Mouse (Mus musculus) left cerebral cortex, postnatal 36 days (tissue): ENCODE results near the gene Bnipl. TPM values are rescaled to one million over a fixed set of nuclear protein-coding genes. Genes with fewer than 3 reads are reported as not detected.

ENCODE experiments used
- DNase-seq, 2 experiments: peaks; one replicate each; pipeline ENCODE4 v3.0.0; 2021 to 2022; ENCODE audit warnings: low spot score in 2 of 2, mixed read lengths in 1 of 2
- intact Hi-C: fragments of 180-260 bp; cut with DNase I; formaldehyde crosslinking; loops from one replicate; pipeline ENCODE4 v1.15.1; 2025
- total RNA-seq, 2 experiments: library from RNA; stranded (reverse); gene quantifications; 2 replicates each; pipeline ENCODE4 v1.2.3; 2021

Gene Bnipl
- total RNA-seq, 2 experiments from 2014 or later = 0.39 to 0.86 TPM

- intact Hi-C loops = no loop called here
- no peak for DNase-seq
These were observed 9.5 kb downstream of the Bnipl start, which contains the start of gene Gm128 for GRCm38 (mm10) chr3:95241498-95241897. Gm128 (minus strand) TSS chr3:95241598.

- intact Hi-C loops = no loop called here
- DNase-seq = no peak
These were observed 10.1 kb downstream of the Bnipl start for GRCm38 (mm10) chr3:95240900-95241299.

DNA sequence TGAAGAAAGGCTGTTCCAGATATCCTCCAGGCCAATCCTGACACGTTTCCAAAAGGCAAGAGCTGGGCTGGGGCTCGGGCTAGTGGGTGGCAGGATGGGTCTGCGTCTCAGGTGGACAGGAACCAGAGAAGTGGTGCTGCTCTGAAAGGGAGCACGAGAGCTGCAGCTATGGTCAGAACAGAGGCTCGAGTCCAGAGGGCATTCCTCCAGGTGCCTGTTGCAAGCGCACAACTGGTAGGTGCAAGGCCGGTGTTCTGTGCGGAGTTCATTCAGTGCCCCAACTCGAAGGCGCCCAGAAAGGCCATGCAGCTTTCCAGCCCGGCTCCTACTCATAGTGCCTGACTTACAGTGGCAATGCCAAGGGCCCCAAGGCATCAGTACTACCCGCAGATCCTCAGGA lies 11.0 kb downstream of the Bnipl start:
- no peak for DNase-seq
- intact Hi-C loops = no loop called here

DNA sequence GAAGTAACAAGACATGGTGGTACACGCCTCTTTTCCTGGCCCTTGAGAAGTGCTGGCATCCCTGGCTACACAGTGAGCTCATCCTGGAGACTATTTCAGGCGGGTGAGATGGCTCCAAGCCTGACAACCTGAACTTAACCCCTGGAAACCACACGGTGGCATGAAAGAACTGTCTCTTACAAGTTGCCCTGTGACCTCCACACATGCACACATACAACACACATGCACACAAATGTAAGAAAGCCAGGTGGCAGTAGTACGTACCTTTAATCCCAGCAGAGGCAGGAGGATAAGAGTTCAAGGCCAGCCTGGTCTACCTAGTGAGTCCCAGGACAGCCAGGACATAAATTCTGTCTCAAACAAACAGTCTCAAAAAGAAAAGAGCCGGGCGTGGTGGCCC lies 12.0 kb downstream of the Bnipl start:
- no peak for DNase-seq
- intact Hi-C loops = no loop called here

DNA sequence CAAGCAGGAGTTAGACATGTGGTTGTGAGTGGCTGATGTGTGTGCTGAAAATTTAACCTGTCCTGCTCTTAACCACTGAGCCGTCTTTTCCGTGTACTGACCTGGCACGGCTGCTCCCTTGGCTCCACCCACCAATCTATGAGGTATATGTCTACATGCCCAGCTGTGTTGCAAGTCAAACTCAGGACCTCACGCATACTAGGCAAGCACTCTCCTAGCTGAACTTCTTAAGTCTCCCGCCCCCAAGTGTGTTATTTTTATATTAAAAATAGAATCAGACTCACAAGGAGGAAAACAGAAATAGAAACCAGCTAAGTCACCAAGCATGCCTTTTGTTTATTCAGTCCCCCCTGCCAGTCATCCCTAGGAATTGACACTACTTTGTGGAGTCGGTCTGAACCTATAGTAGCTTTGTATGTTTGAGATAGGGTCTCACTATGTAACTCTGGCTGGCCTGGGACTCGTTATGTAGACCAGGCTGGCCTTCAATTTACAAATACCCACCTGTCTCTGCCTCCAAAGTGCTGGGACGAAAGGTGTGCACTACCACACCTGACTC lies 13.4 kb downstream of the Bnipl start:
- no peak for DNase-seq
- intact Hi-C loops = no loop called here

DNA sequence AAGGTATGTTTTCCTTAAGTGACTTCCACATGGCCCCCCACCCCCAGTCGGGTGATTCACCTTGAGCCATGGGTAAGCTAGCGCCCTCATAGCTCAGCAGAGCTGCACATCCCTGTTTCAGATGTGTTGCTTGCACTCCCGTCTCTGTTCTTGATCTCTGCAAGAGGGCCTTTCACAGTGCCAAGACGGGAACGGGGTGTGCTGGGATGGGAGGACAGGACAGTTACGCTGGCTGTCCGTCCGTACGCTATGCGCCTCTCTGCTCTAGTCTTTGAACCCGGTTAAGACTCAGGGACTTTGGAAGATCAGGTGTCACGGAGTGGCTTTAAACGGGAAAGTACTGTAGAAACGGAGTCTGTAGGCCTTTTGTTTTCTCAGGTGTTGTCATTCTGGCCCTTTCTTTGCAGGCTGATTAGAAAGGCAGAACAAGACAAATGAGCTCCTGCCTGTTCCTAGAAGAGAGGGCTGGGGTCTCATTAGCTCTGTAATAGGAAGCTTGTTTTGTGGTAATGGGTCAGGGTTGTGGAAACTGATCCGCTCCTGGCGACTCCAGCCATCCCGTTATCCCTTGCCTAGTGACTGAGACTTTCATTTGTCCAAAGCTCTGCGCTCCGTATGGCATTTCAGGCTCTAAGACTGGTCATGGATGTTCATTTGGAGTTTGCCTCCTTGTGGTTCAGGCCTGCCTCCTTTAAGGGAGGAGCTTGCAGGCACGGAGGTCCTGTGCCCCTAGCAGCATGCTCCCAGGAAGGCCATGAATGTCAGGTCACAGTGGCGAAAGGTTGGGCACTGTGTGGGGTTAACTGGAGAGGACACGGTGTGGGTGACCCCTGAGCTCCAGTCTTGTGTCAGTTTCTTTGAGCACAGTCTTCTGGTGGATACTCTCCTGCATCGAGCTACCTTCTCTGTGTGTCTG lies 15.3 kb downstream of the Bnipl start:
- intact Hi-C loops = no loop called here
- no peak for DNase-seq

- no peak for DNase-seq
- intact Hi-C loops = no loop called here
These were observed 17.6 kb downstream of the Bnipl start for GRCm38 (mm10) chr3:95233303-95233980.

GRCm38 (mm10) chr3:95232771-95233170 lies 18.2 kb downstream of the Bnipl start:
- no peak for DNase-seq
- intact Hi-C loops = no loop called here

GRCm38 (mm10) chr3:95231298-95232221 lies 19.4 kb downstream of the Bnipl start, which contains the start of gene Mllt11:
Mllt11 (minus strand) TSS chr3:95232171.
- DNase-seq = no peak
- intact Hi-C loops = no loop called here

DNA sequence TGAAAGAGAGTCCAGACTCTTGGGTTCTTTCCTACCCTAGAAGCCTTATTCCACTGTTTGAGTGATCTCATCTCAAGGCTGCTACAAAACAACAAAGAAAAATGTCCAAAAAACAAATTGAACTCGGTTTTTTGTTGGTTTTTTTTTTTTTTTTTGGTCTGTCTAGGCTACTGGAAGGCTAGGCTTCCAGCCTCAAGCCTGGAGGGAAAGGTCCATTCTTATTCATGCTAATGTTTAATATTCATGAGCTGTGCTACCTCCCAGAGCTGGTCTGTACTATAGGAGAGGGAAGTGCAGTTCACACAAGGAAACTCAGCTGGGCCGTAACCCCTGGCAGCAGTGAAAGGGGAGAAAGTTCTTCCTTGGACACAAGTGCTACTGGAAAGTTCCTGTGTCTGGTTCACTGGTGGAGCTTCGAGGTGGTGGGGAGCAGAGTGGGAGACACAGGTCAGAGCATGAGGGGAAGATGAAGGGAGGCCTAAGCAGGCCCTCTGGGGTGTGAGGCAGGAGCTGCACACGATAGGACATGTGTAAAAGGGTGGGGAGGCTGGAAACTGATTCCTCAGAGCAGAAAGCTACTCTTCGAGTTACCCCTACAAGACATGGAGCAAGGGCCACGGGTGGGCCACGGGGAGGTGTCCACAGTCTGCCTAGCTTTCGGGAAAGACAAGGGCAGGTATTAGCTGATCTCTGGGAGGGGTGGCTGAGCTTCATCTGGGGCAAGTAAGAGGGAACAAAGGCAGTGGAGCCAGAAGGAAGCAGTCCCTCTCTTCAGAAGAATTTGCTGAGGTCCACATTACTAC lies 20.3 kb downstream of the Bnipl start:
- intact Hi-C loops = loop anchor here (1.0 kb wide), 1 partner anchor 13 kb away; the partner anchor contains the start of gene Gabpb2
- no peak for DNase-seq

DNA sequence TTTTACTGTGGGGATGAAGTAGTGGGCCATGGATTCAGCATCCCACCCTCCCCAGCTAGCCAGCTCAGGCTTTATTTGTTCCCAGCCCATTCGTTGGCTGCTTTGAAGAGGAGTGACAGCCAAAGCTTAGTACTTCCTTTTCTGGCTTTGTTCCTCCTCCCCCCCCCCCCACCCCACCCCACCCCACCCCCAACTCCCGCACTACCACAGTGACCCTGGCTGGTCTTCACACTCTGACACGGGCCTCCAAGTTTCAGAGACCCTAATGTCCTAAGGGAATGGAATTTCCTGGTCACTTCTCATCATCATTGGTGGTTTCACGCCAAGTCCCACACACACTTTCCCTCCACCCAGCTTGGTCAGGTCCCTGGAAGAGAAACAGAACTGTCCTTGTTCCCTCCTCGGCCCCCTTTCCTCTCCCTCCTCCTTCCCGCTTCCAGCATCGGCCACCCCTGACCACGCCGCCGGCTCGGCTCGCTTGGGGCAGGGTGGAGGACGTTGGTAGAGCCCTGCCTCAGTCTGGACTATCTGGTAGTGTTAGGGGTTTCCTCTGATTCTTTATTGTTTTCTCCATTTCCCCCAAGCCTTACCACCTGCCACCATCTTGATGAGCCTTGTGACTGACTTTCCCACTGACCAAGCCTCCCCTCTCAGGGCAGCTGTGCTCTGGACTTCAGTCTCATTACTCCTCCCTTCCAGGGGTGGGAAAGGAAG lies 21.1 kb downstream of the Bnipl start:
- intact Hi-C loops = loop anchor here (1.0 to 2.0 kb wide), 2 partner anchors 13 to 53 kb away; partner anchors contain the start of genes Gabpb2 and Prune1
- DNase-seq = peak; percentile 44 to 54

DNA sequence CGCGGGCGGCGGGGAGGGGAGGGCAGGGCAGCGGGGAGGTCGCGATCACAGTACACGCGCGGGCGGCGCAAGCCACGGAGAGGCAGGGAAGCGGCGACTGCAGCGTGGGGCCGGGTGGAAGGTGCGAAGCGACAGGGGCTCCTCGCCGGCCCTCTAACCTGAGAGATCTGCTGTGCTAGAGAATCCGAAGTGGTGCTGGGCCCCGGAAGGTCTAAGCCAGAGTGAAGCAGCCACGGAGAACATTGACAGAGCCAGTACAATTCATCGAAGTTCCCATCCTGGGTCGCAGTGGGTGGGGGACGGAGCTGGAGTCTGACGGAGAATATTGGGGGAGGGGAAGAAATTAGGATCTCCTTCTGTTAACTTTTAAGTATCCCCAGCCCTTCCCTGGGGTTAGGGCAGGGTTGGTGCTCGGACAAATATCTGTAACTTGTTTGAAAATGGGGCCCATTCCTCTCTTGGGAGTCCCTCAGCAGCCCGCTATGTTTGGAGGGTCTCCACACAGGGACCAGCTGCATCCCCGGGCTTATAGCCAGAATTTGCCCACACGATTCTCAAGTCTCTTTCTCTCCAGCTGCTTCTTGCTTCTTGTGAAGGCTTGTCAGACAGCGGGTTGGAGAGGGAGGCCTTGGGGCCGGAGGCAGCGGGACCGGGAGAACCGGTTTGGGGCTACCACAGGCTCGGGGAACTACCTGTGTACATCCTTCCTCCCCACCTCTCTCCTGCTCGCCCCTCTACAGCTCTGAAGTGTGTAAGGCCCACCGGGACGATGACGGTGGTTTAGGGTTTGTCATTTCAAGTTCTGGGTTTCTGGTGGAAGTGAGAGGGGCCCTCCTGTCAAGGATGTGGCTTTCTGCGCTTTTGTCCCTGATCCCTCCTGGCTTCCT lies 21.9 kb downstream of the Bnipl start:
- peak; percentile 63 to 67 for DNase-seq
- intact Hi-C loops = loop anchor here (2.0 kb wide), 1 partner anchor 54 kb away; the partner anchor contains the start of gene Prune1

DNA sequence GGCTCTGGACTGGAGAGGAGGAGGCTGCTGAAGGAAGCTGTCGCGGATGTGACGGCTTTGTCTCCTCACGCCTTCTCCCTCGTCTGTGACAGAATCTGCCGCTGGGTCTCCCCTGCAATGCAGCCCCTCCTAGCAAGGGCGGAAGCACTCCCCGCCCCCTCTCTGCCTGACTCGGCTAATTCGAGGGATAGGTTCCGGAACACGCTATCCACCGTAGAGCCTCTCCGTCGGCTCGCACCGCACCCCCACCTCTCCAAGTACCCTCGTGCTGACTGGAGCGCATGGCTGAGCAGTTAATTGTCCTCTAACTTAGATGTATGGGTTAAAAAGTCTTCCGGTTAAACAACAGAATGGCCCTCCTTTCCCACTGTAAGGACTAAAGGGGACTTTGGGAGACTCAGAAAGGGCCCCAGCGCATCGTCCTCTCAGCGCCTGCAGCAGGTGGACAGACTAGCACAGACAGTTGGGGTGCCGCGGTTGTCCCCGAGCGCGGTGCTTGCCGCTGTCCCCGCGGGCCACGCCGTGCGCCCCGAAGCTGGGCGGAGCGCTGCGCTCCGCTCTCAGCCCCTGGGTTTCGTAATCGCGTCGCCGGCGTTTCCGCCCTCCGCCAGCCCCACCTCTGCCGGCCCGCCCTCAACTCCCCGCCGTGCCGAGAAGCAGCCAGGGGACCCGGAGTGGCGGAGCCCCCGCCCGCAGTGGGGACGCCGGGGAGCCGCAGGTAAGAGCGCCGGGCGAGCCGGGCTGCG lies 22.7 kb downstream of the Bnipl start, which contains the start of gene Cdc42se1:
Gene Cdc42se1, plus strand, starts transcription at position 585 of the 746 bp plus-strand sequence.
- intact Hi-C loops = loop anchor here (2.0 kb wide), 1 partner anchor 54 kb away; the partner anchor contains the start of gene Prune1
- peak; percentile 88 to 90 for DNase-seq

DNA sequence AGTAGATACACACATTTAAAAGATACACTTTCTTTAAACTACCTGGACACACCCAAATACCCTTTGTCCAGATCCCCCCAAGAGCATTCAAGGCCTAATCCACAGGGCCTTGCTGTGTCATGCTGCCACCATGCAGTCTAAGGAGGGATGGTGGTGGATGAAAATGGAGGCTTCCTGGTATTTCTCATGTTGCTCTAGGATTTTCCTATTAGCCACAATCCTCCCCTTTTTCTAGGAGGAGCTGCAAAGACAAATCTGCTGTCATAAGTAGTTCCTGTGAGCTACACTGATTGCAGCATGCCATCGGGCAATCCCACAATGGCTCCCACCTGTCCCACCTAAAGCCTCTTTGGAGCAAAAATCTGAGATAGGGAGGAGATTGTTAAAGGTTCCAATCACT lies 23.8 kb downstream of the Bnipl start:
- intact Hi-C loops = no loop called here
- no peak for DNase-seq

DNA sequence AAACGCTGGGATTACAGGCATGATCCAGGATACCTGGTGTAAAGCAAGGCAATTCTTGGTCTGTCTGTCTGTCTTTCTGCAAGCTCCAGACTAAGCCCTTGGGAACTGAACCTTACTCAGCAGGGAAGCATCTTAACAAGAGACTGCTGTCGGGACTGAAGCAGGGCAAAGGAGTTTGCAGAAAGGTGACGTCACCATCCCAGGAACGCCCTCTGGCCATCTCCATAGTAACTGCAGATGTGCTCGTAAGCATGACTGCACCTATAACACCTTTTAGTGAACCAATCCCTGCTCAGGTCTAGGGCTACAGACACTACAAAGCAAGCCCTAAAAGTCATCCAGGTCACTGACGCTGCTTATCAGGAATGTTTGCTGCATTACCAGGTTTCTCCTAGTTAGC lies 26.7 kb downstream of the Bnipl start:
- intact Hi-C loops = no loop called here
- no peak for DNase-seq

- DNase-seq = no peak
- intact Hi-C loops = no loop called here
These were observed 28.0 kb downstream of the Bnipl start for GRCm38 (mm10) chr3:95223041-95223440.
